Mouse (Mus musculus): ENCODE measurements at regions not wholly inside any gene's neighbourhood (a gene's known extent, or its start where the extent isn't known, plus 50 kb on each side); places are given as distances from the start of the nearest gene placed in this dataset.
A peak's percentile ranks its signal among the peaks of the same experiment; 100 is the strongest.

DNA sequence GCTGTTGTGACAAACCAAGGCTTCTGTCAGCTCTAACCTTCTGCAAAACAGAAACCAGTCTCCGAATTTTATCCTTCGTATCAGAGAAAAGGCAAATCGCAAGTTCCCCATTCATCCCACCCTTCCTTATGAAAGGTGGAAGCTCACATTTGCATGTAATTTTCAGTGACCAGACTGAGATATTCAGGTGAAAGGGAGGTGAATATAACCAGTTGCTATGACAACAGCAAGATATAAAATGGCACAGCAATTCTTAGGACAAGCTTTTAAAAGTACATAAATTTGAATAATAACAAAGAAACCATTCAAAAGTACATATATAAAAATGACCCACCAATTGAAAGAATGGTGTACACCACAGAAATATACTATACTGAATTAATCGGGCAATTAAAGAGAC is 375.4 kb downstream of the Rps29 start:
- no peak for TF ChIP-seq CTCF (IDR thresholded peaks at IDR 0.05; ENCODE audit: low read depth)
- Histone ChIP-seq H3K36me3 (ENCODE audit: insufficient read depth) (no peaks in the 10 kb centered on the region), H3K27me3 (ENCODE audit: insufficient read depth, low read length) (no peaks in the 10 kb centered on the region), H3K4me1 (ENCODE audit: insufficient read depth) (no peaks in the 10 kb centered on the region), H3K9ac (no peak overlapping the region), H3K27ac (ENCODE audit: low read depth, low read length) (no peak overlapping the region), H3K4me2 (ENCODE audit: low read depth) (no peak overlapping the region), H3K4me3 (ENCODE audit: low read depth, low read length) (no peak overlapping the region), H3K9me3 (ENCODE audit: low read length) (no peaks in the 10 kb centered on the region)
- DNase-seq = peak; percentile 12
- no peak for ATAC-seq
- 79% methylated on average over 4 of the region's 4 CpGs for WGBS

DNA sequence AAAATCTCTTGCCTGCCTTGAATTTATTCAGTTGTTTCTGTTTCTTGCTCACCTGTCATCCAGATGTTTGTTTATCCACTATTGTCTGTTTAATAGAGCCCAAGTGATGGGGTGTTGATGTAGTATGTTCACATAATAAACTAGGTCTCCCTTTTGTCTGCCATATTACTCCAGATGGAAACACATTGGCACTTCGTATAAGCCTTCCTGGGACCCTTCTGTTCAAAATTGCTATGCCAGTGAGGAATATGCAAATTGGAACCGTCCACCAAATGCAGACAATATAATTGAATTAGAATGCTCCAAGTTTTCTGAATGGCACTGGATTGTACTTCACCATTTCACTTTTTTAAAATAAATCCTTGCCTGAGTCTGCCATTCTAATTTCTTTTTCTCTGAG is 383.5 kb downstream of the Rps29 start:
- H3K4me1 ChIP-seq (ENCODE audit: insufficient read depth) = no peaks in the 10 kb centered on the region
- DNase-seq (peak; percentile 76), ATAC-seq (peak; percentile 81)
- no peak overlapping the region for H3K4me2 ChIP-seq (ENCODE audit: low read depth)
- no peak overlapping the region for H3K27ac ChIP-seq (ENCODE audit: low read depth, low read length)
- H3K36me3 ChIP-seq (ENCODE audit: insufficient read depth) = no peaks in the 10 kb centered on the region
- H3K27me3 ChIP-seq (ENCODE audit: insufficient read depth, low read length) = no peaks in the 10 kb centered on the region
- 17% methylated on average over 2 of the region's 2 CpGs for WGBS
- TF ChIP-seq CTCF (IDR thresholded peaks at IDR 0.05; ENCODE audit: low read depth) = no peak
- no peak overlapping the region for H3K4me3 ChIP-seq (ENCODE audit: low read depth, low read length)
- H3K9ac ChIP-seq = no peak overlapping the region
- H3K9me3 ChIP-seq (ENCODE audit: low read length) = no peaks in the 10 kb centered on the region

DNA sequence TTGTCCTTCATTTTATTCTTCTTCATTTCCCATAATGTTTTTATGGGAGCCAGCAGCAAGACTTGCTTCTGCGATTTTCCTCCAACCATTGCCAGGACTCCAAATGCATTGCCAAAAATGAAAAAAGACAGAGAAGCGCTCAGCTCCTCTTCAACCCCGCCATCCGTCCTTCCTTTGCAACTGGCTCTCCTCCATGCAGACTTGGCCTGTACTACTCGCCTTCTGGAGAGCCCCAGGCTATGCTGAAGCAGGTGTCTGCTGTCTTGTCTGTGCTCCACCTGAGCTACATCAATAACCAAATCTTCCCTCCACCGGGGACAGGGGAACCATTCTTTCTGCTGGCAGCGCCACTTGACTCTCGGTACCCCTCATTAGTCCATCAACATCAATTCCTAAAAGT is 384.2 kb downstream of the Rps29 start:
- Histone ChIP-seq H3K4me1 (ENCODE audit: insufficient read depth) (no peaks in the 10 kb centered on the region), H3K27me3 (ENCODE audit: insufficient read depth, low read length) (no peaks in the 10 kb centered on the region), H3K4me2 (ENCODE audit: low read depth) (no peak overlapping the region), H3K4me3 (ENCODE audit: low read depth, low read length) (no peak overlapping the region), H3K27ac (ENCODE audit: low read depth, low read length) (no peak overlapping the region), H3K9me3 (ENCODE audit: low read length) (no peaks in the 10 kb centered on the region), H3K36me3 (ENCODE audit: insufficient read depth) (no peaks in the 10 kb centered on the region), H3K9ac (no peak overlapping the region)
- peak; percentile 51; the same call in 1 of the 2 replicates for ATAC-seq
- 56% methylated on average over 8 of the region's 8 CpGs for WGBS
- no peak for TF ChIP-seq CTCF (IDR thresholded peaks at IDR 0.05; ENCODE audit: low read depth)
- DNase-seq = peak; percentile 68

DNA sequence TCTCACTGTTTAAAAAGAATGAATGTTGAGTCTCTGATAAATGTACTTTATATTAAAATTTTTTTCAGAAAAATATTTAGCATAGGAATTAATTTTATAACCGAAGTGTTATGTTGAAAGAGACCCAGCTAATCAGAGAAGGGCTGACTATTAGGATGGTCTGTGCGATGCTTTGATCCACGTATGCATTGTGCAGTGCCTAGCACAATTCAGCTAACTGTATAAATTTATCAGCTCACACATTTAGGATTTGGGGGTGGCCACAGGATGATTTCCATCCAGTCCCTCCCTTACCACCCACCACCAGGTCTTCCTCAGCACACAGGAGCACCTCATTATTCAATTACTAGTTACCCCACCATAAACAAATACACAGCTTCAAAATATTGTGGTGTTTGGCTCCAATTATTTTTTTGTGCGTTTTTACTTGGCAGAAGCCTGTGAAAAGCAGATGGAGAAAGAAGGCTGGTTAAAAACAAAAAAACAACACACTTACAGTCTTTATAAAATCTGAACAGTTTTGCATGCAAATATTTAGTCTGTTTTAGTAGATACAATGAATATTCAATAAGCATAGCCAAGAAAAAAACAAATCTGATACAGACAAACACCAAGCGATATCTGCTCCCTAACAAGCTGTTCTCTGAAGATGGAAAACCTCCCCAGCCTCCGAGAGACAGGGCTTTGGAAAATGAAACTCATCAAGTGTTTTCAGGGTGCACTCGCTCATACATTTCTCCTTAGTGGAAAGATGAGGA is 400.5 kb downstream of the Rps29 start:
- ATAC-seq (peak; percentile 77), DNase-seq (peak; percentile 53)
- H3K4me2 ChIP-seq (ENCODE audit: low read depth) = no peak overlapping the region
- H3K27ac ChIP-seq (ENCODE audit: low read depth, low read length) = no peak overlapping the region
- H3K36me3 ChIP-seq (ENCODE audit: insufficient read depth) = no peaks in the 10 kb centered on the region
- WGBS = 44% methylated on average over 7 of the region's 7 CpGs
- no peaks in the 10 kb centered on the region for H3K4me1 ChIP-seq (ENCODE audit: insufficient read depth)
- no peak overlapping the region for H3K4me3 ChIP-seq (ENCODE audit: low read depth, low read length)
- peaks cover 4% of the 10 kb centered on the region; the same call in 1 of the 2 replicates for H3K27me3 ChIP-seq (ENCODE audit: insufficient read depth, low read length)
- TF ChIP-seq CTCF (IDR thresholded peaks at IDR 0.05; ENCODE audit: low read depth) = no peak
- no peak overlapping the region for H3K9ac ChIP-seq
- no peaks in the 10 kb centered on the region for H3K9me3 ChIP-seq (ENCODE audit: low read length)

DNA sequence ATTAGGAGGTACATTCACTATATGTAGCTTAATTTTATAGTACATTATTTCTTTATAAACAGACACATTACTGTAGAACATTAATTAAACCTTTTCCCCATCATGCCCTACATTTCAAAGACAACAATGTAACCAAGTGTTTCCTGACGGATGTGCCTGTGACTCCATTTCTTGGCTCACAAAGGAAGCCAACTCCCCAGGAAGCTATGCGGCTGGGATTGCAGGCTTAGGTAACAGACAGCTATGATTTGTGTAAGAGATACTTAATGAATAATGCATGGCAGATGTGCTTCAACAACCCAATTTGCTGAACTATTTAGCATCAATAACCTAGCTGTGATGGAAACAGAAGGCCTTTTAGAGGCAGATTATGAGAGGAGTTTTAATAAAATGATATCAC is 430.1 kb downstream of the Rps29 start:
- no peak for TF ChIP-seq CTCF (IDR thresholded peaks at IDR 0.05; ENCODE audit: low read depth)
- DNase-seq = no peak
- Histone ChIP-seq H3K4me3 (ENCODE audit: low read depth, low read length) (no peak overlapping the region), H3K9me3 (ENCODE audit: low read length) (no peaks in the 10 kb centered on the region), H3K4me1 (ENCODE audit: insufficient read depth) (no peaks in the 10 kb centered on the region), H3K4me2 (ENCODE audit: low read depth) (no peak overlapping the region), H3K9ac (no peak overlapping the region), H3K27ac (ENCODE audit: low read depth, low read length) (no peak overlapping the region), H3K27me3 (ENCODE audit: insufficient read depth, low read length) (no peaks in the 10 kb centered on the region), H3K36me3 (ENCODE audit: insufficient read depth) (no peaks in the 10 kb centered on the region)
- 27% methylated on average over 2 of the region's 2 CpGs for WGBS
- no peak for ATAC-seq

DNA sequence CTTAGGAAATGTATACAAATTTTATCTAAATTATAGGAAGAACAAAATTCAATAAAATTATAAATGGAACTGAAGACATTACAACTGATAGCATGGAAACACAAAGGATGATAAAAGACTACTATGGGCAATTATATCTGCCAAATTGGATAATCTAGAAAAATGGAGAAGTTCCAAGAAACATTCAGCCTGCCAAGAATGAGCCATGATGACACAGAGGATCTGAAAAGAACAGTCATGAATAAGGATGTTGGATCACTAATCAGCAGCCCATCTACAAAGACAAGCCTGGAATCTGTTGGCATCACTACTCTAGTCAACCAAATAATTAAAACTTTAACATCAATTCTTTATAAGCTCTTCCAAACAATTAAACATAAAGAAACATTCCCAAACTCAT is 440.0 kb downstream of the Rps29 start:
- Histone ChIP-seq H3K9ac (no peak overlapping the region), H3K27ac (ENCODE audit: low read depth, low read length) (no peak overlapping the region), H3K27me3 (ENCODE audit: insufficient read depth, low read length) (no peaks in the 10 kb centered on the region), H3K36me3 (ENCODE audit: insufficient read depth) (no peaks in the 10 kb centered on the region), H3K9me3 (ENCODE audit: low read length) (no peaks in the 10 kb centered on the region), H3K4me3 (ENCODE audit: low read depth, low read length) (no peak overlapping the region), H3K4me1 (ENCODE audit: insufficient read depth) (no peaks in the 10 kb centered on the region), H3K4me2 (ENCODE audit: low read depth) (no peak overlapping the region)
- no peak for TF ChIP-seq CTCF (IDR thresholded peaks at IDR 0.05; ENCODE audit: low read depth)
- DNase-seq (peak; percentile 20), ATAC-seq (no peak)

DNA sequence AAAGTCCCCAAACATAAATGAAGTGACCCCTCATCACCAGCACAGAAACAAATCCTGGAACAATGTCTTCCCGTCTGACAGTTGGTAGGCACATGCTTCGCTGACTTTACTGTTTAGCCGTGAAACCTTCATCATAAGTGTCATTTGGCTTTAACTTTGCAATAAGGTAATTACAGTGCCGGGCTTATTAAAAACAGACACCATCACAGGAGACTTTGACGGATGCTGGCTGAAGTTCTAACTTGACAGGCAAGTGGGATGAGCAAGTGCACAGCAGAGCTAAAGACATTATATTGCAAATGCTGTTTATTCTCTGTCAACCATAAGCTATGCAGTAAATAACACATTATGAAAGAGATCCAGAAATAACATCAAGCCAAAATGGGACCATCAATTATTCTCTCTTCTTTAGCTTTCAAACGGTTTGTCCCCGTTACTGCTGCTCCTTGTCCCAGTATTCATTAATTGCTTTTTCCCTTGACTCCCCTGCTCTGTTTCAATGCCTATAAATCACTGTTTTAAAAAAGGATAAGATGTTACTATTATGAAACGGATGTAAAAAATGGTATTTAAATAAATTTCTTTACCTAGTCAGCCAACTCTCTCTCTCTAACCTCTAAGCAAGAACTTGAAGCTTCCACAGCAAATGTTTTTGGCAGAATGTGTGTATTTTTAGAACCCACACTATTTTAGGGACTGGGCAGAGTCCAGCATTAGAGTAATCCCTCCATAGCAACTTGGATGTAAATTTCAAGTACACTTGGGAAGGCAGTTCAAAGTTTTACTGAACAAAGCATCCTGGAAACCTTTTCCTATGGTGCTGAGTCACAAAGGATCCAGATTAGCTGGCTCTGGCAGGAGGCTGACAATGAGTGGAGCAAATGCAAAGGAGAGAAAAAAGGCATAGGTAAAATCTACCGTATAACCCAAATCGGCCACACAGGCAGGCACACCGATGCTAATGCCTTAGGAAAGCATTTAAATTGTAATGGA is 464.4 kb downstream of the Rps29 start:
- no peak for DNase-seq
- 0 out of 2 replicates have a peak, but pooled peaks cover 6% of the 10 kb centered on the region for H3K4me1 ChIP-seq (ENCODE audit: insufficient read depth)
- no peak overlapping the region for H3K4me2 ChIP-seq (ENCODE audit: low read depth)
- no peaks in the 10 kb centered on the region for H3K36me3 ChIP-seq (ENCODE audit: insufficient read depth)
- no peak overlapping the region for H3K9ac ChIP-seq
- no peaks in the 10 kb centered on the region for H3K9me3 ChIP-seq (ENCODE audit: low read length)
- WGBS = 29% methylated on average over 11 of the region's 11 CpGs
- TF ChIP-seq CTCF (IDR thresholded peaks at IDR 0.05; ENCODE audit: low read depth) = no peak
- no peak overlapping the region for H3K27ac ChIP-seq (ENCODE audit: low read depth, low read length)
- H3K4me3 ChIP-seq (ENCODE audit: low read depth, low read length) = no peak overlapping the region
- H3K27me3 ChIP-seq (ENCODE audit: insufficient read depth, low read length) = no peaks in the 10 kb centered on the region
- no peak for ATAC-seq

All from forebrain, postnatal 0 days (tissue).